Mouse (Mus musculus): Measurements from ENCODE around the gene Creb3l4.

DNA sequence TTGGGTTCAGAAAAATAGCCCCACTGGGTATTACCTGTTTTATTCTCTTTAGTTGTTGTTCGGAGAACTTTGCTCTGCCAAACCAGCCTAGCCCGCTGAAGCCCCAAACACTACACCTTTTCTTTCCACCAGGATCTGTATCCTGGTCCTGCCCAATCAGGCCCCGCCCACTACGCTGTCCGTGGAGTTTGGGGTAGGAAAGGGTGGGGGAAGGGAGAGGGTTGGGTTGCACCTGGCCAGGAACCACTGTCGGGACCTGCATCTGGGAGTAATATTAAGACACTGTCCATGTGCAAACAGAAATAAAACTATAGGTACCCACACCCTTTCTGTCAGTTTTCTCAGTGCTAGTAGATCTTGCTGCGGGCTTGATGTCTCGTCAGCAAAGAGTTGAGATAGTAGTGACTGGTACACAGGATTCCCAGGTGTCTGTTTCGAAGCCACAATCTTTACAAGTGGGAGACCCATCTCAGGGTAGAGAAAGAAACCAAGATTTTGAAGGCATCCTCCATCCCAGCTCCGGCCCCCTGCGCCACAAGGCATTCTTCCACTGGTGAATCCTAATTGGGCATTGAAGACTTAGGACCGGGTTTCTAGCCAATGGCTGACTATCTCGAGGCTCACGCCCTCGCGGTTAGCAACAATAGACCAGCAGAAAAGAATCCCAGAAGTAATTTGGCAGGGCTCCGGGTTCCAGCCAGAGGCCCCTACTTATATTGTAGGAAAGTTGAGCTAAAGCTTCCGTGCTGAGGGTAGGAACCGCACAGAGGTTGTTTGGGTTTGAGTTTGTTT is at the start of gene Creb3l4:
- no peak for TF ChIP-seq CTCF (IDR thresholded peaks at IDR 0.05; ENCODE audit: low read depth, low read length)
- no peak for TF ChIP-seq POLR2A (IDR thresholded peaks at IDR 0.05; ENCODE audit: borderline replicate concordance, low read depth, low read length)
